Mouse (Mus musculus) erythroblast, embryonic 14.5 days (primary cell): ENCODE measurements around the gene Cd151.

Experiments
- GATA1 ChIP-seq: IDR thresholded peaks from 2 replicates; pipeline ENCODE4 v1.6.1; 2012; ENCODE audit warnings: low read length, inconsistent platforms, mixed read lengths
- TAL1 ChIP-seq: IDR thresholded peaks from 3 replicates; pipeline ENCODE4 v1.6.1; 2012; ENCODE audit warnings: low read length, inconsistent platforms, mixed read lengths

GRCm38 (mm10) chr7:141468522-141469211, 1.5 kb downstream of the Cd151 start:
- TF ChIP-seq TAL1 (no peak), GATA1 (no peak)
